Mouse (Mus musculus): ENCODE measurements around the gene Igsf10.
"Not testable (repeated sequence)": the region's sequence is repeated elsewhere in the genome, so short reads cannot be mapped to it uniquely, and the experiment has no call there.

The Igsf10 gene

GRCm38 (mm10) chr3:59344065-59344905 is at the start of gene Igsf10:
Gene Igsf10 (minus strand): TSS chr3:59344394.
- peak; percentile 41 for DNase-seq (ENCODE audit: low read depth, low spot score)

GRCm38 (mm10) chr3:59385553-59385952 is 41.4 kb upstream of the Igsf10 start:
- DNase-seq (ENCODE audit: low read depth, low spot score), result no peak

GRCm38 (mm10) chr3:59385000-59385399 is 40.8 kb upstream of the Igsf10 start:
- DNase-seq (ENCODE audit: low read depth, low spot score), result no peak

- no peak for DNase-seq (ENCODE audit: low read depth, low spot score)
Observed at GRCm38 (mm10) chr3:59384321-59384720, 40.1 kb upstream of the Igsf10 start.

GRCm38 (mm10) chr3:59378791-59379190 is 34.6 kb upstream of the Igsf10 start:
- DNase-seq (ENCODE audit: low read depth, low spot score), result not testable (repeated sequence)

GRCm38 (mm10) chr3:59361895-59362294 is 17.7 kb upstream of the Igsf10 start:
- DNase-seq (ENCODE audit: low read depth, low spot score), result no peak

- DNase-seq (ENCODE audit: low read depth, low spot score), result no peak
Observed at GRCm38 (mm10) chr3:59360102-59360501, 15.9 kb upstream of the Igsf10 start.

GRCm38 (mm10) chr3:59354156-59354555 is 10.0 kb upstream of the Igsf10 start:
- no peak for DNase-seq (ENCODE audit: low read depth, low spot score)

GRCm38 (mm10) chr3:59351768-59352167 is 7.6 kb upstream of the Igsf10 start:
- DNase-seq (ENCODE audit: low read depth, low spot score), result no peak

- peak; percentile 81 for DNase-seq (ENCODE audit: low read depth, low spot score)
Observed at GRCm38 (mm10) chr3:59343026-59343425, 1.2 kb downstream of the Igsf10 start.

- DNase-seq (ENCODE audit: low read depth, low spot score), result no peak
Observed at GRCm38 (mm10) chr3:59341647-59342427, 2.4 kb downstream of the Igsf10 start.

GRCm38 (mm10) chr3:59328526-59328925 is 15.7 kb downstream of the Igsf10 start:
- DNase-seq (ENCODE audit: low read depth, low spot score), result no peak

- peak; percentile 80 for DNase-seq (ENCODE audit: low read depth, low spot score)
Observed at GRCm38 (mm10) chr3:59321278-59321876, 22.8 kb downstream of the Igsf10 start.

- no peak for DNase-seq (ENCODE audit: low read depth, low spot score)
Observed at GRCm38 (mm10) chr3:59316077-59316476, 28.1 kb downstream of the Igsf10 start.

GRCm38 (mm10) chr3:59312610-59313009 is 31.6 kb downstream of the Igsf10 start:
- peak; percentile 90 for DNase-seq (ENCODE audit: low read depth, low spot score)

GRCm38 (mm10) chr3:59305518-59305917 is 38.7 kb downstream of the Igsf10 start:
- DNase-seq (ENCODE audit: low read depth, low spot score), result no peak

GRCm38 (mm10) chr3:59304944-59305343 is 39.2 kb downstream of the Igsf10 start:
- DNase-seq (ENCODE audit: low read depth, low spot score), result no peak

- DNase-seq (ENCODE audit: low read depth, low spot score), result no peak
Observed at GRCm38 (mm10) chr3:59297653-59298052, 46.5 kb downstream of the Igsf10 start.

- DNase-seq (ENCODE audit: low read depth, low spot score), result no peak
Observed at GRCm38 (mm10) chr3:59296563-59297130, 47.5 kb downstream of the Igsf10 start.

GRCm38 (mm10) chr3:59295699-59296562 is 48.3 kb downstream of the Igsf10 start:
- no peak for DNase-seq (ENCODE audit: low read depth, low spot score)

Data from brain, adult 2 months (tissue).